Mouse (Mus musculus): ENCODE measurements around the gene Ralgapa2. TPM values are rescaled to one million over a fixed set of nuclear protein-coding genes. Genes with fewer than 3 reads are reported as not detected.
A peak's percentile ranks its signal among the peaks of the same experiment; 100 is the strongest.

The Ralgapa2 gene
- polyA plus RNA-seq, 1 experiment from 2014 or later = 6.7 TPM

- Histone ChIP-seq H3K4me3 (no peak overlapping the region), H3K27ac (no peak overlapping the region), H3K4me1 (peaks cover 11% of the 10 kb centered on the region), H3K27me3 (no peaks in the 10 kb centered on the region), H3K9ac (no peak overlapping the region), H3K36me3 (no peaks in the 10 kb centered on the region), H3K4me2 (replicated peaks) (no peak overlapping the region), H3K9me3 (no peaks in the 10 kb centered on the region)
- WGBS = 49% methylated on average over 10 of the region's 10 CpGs
- no peak for ATAC-seq (ENCODE audit: low FRiP score, low read depth)
Measured at GRCm38 (mm10) chr2:146258736-146259469, 253.2 kb downstream of the Ralgapa2 start.

GRCm38 (mm10) chr2:146257609-146258008 lies 254.5 kb downstream of the Ralgapa2 start:
- WGBS = 82% methylated on average over 3 of the region's 3 CpGs
- no peak for ATAC-seq (ENCODE audit: low FRiP score, low read depth)
- no peak overlapping the region for H3K27ac ChIP-seq
- H3K27me3 ChIP-seq = no peaks in the 10 kb centered on the region
- no peak overlapping the region for H3K9ac ChIP-seq
- H3K36me3 ChIP-seq = no peaks in the 10 kb centered on the region
- H3K4me3 ChIP-seq = no peak overlapping the region
- no peak overlapping the region for H3K4me2 ChIP-seq (replicated peaks)
- peaks cover 11% of the 10 kb centered on the region for H3K4me1 ChIP-seq
- H3K9me3 ChIP-seq = no peaks in the 10 kb centered on the region

GRCm38 (mm10) chr2:146257037-146257436 lies 255.1 kb downstream of the Ralgapa2 start:
- no peak overlapping the region for H3K27ac ChIP-seq
- H3K4me2 ChIP-seq (replicated peaks) = no peak overlapping the region
- H3K9me3 ChIP-seq = no peaks in the 10 kb centered on the region
- H3K4me3 ChIP-seq = no peak overlapping the region
- H3K4me1 ChIP-seq = peaks cover 6% of the 10 kb centered on the region
- H3K9ac ChIP-seq = no peak overlapping the region
- H3K36me3 ChIP-seq = no peaks in the 10 kb centered on the region
- 43% methylated on average over 3 of the region's 3 CpGs for WGBS
- H3K27me3 ChIP-seq = no peaks in the 10 kb centered on the region
- no peak for ATAC-seq (ENCODE audit: low FRiP score, low read depth)

GRCm38 (mm10) chr2:146256321-146256875 lies 255.7 kb downstream of the Ralgapa2 start:
- Histone ChIP-seq H3K27me3 (no peaks in the 10 kb centered on the region), H3K27ac (no peak overlapping the region), H3K4me2 (replicated peaks) (no peak overlapping the region), H3K36me3 (no peaks in the 10 kb centered on the region), H3K9me3 (no peaks in the 10 kb centered on the region), H3K4me1 (no peaks in the 10 kb centered on the region), H3K4me3 (no peak overlapping the region), H3K9ac (no peak overlapping the region)
- WGBS = 65% methylated on average over 3 of the region's 3 CpGs
- no peak for ATAC-seq (ENCODE audit: low FRiP score, low read depth)

GRCm38 (mm10) chr2:146255636-146256035 lies 256.5 kb downstream of the Ralgapa2 start:
- ATAC-seq (ENCODE audit: low FRiP score, low read depth) = no peak
- no peak overlapping the region for H3K27ac ChIP-seq
- H3K9me3 ChIP-seq = no peaks in the 10 kb centered on the region
- H3K9ac ChIP-seq = no peak overlapping the region
- no peaks in the 10 kb centered on the region for H3K27me3 ChIP-seq
- no peak overlapping the region for H3K4me2 ChIP-seq (replicated peaks)
- no peaks in the 10 kb centered on the region for H3K36me3 ChIP-seq
- H3K4me1 ChIP-seq = no peaks in the 10 kb centered on the region
- no peak overlapping the region for H3K4me3 ChIP-seq

- no peaks in the 10 kb centered on the region for H3K36me3 ChIP-seq
- no peaks in the 10 kb centered on the region for H3K27me3 ChIP-seq
- H3K4me3 ChIP-seq = no peak overlapping the region
- no peaks in the 10 kb centered on the region for H3K9me3 ChIP-seq
- WGBS = 73% methylated on average over 1 of the region's 1 CpGs
- no peak overlapping the region for H3K27ac ChIP-seq
- H3K9ac ChIP-seq = no peak overlapping the region
- no peak for ATAC-seq (ENCODE audit: low FRiP score, low read depth)
- no peak overlapping the region for H3K4me2 ChIP-seq (replicated peaks)
- H3K4me1 ChIP-seq = no peaks in the 10 kb centered on the region
Measured at GRCm38 (mm10) chr2:146254387-146254786, 257.8 kb downstream of the Ralgapa2 start.

GRCm38 (mm10) chr2:146250236-146250904 lies 261.8 kb downstream of the Ralgapa2 start:
- Histone ChIP-seq H3K4me3 (no peak overlapping the region), H3K27me3 (no peaks in the 10 kb centered on the region), H3K27ac (no peak overlapping the region), H3K9ac (no peak overlapping the region), H3K9me3 (no peaks in the 10 kb centered on the region), H3K36me3 (no peaks in the 10 kb centered on the region), H3K4me2 (replicated peaks) (no peak overlapping the region), H3K4me1 (peaks cover 9% of the 10 kb centered on the region; the same call in 1 of the 2 replicates)
- WGBS = 70% methylated on average over 6 of the region's 6 CpGs
- no peak for ATAC-seq (ENCODE audit: low FRiP score, low read depth)

GRCm38 (mm10) chr2:146249033-146249432 lies 263.1 kb downstream of the Ralgapa2 start:
- no peak overlapping the region for H3K4me3 ChIP-seq
- no peak overlapping the region for H3K27ac ChIP-seq
- H3K36me3 ChIP-seq = no peaks in the 10 kb centered on the region
- H3K27me3 ChIP-seq = no peaks in the 10 kb centered on the region
- no peak overlapping the region for H3K9ac ChIP-seq
- peak; percentile 36; the same call in 1 of the 2 replicates for ATAC-seq (ENCODE audit: low FRiP score, low read depth)
- no peaks in the 10 kb centered on the region for H3K9me3 ChIP-seq
- WGBS = 87% methylated on average over 7 of the region's 7 CpGs
- H3K4me2 ChIP-seq (replicated peaks) = no peak overlapping the region
- H3K4me1 ChIP-seq = peaks cover 9% of the 10 kb centered on the region; the same call in 1 of the 2 replicates

- Histone ChIP-seq H3K27me3 (no peaks in the 10 kb centered on the region), H3K9me3 (no peaks in the 10 kb centered on the region), H3K4me1 (peaks cover 9% of the 10 kb centered on the region; the same call in 1 of the 2 replicates), H3K9ac (no peak overlapping the region), H3K4me2 (replicated peaks) (no peak overlapping the region), H3K27ac (no peak overlapping the region), H3K4me3 (no peak overlapping the region), H3K36me3 (no peaks in the 10 kb centered on the region)
- WGBS = 41% methylated on average over 6 of the region's 6 CpGs
- ATAC-seq (ENCODE audit: low FRiP score, low read depth) = no peak
Measured at GRCm38 (mm10) chr2:146247576-146247975, 264.6 kb downstream of the Ralgapa2 start.

- 68% methylated on average over 4 of the region's 4 CpGs for WGBS
- H3K4me2 ChIP-seq (replicated peaks) = no peak overlapping the region
- no peaks in the 10 kb centered on the region for H3K36me3 ChIP-seq
- ATAC-seq (ENCODE audit: low FRiP score, low read depth) = no peak
- no peaks in the 10 kb centered on the region for H3K27me3 ChIP-seq
- no peaks in the 10 kb centered on the region for H3K9me3 ChIP-seq
- no peak overlapping the region for H3K4me3 ChIP-seq
- no peak overlapping the region for H3K9ac ChIP-seq
- H3K4me1 ChIP-seq = peaks cover 9% of the 10 kb centered on the region; the same call in 1 of the 2 replicates
- no peak overlapping the region for H3K27ac ChIP-seq
Measured at GRCm38 (mm10) chr2:146246409-146247075, 265.6 kb downstream of the Ralgapa2 start.

- Histone ChIP-seq H3K4me1 (peaks cover 9% of the 10 kb centered on the region; the same call in 1 of the 2 replicates), H3K27me3 (no peaks in the 10 kb centered on the region), H3K36me3 (no peaks in the 10 kb centered on the region), H3K4me2 (replicated peaks) (no peak overlapping the region), H3K9me3 (no peaks in the 10 kb centered on the region), H3K27ac (no peak overlapping the region), H3K9ac (no peak overlapping the region), H3K4me3 (no peak overlapping the region)
- ATAC-seq (ENCODE audit: low FRiP score, low read depth) = no peak
- WGBS = 51% methylated on average over 7 of the region's 7 CpGs
Measured at GRCm38 (mm10) chr2:146245401-146245800, 266.7 kb downstream of the Ralgapa2 start.

GRCm38 (mm10) chr2:146244049-146244448 lies 268.1 kb downstream of the Ralgapa2 start:
- Histone ChIP-seq H3K9ac (no peak overlapping the region), H3K27me3 (no peaks in the 10 kb centered on the region), H3K36me3 (no peaks in the 10 kb centered on the region), H3K4me3 (no peak overlapping the region), H3K9me3 (no peaks in the 10 kb centered on the region), H3K4me1 (peaks cover 9% of the 10 kb centered on the region; the same call in 1 of the 2 replicates), H3K27ac (no peak overlapping the region), H3K4me2 (replicated peaks) (no peak overlapping the region)
- no peak for ATAC-seq (ENCODE audit: low FRiP score, low read depth)
- WGBS = 78% methylated on average over 2 of the region's 2 CpGs

All from limb, embryonic 13.5 days (tissue).